Comparison of ENCODE assay signal across 21 mouse cellular contexts in the genomic region with DNA sequence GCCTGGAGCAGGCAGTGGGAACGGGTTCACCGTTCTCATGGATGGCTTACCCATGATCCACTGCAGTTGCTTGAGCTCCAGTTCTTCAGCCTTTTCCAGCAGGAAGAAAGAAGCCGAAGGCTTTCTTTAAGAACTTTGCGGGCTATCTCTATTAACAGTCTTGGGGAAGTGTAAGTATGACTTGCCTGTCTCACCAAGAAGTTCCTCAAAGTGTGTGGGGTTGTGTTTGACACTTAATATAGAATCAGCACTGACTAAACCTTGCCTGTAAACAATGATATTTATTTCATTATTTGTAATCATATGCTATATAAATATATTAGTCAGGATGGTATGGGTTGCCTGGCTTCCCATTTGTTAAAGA.
"Had no signal": no experiment of that assay in that cellular context is flagged by ENCODE, and none has a peak within 500 bp of the region (broad histone marks: within the 10 kb centered on the region; RNA-seq: fewer than 3 reads in every experiment).

No protein-coding gene starts in this region.

- DNase-seq: kidney, postnatal 25 days; liver; lung, adult 2 months; lung, postnatal 14 days; lung, postnatal 4 days; midbrain, embryonic 14.5 days; right cerebral cortex, adult 18-20 months; right cerebral cortex, postnatal 25 days; spleen, adult 18-20 months; thymus, adult 18-20 months; thymus, postnatal 36 days had no signal

- H3K4me1 ChIP-seq: limb, embryonic 10.5 days; limb, embryonic 13.5 days; liver, embryonic 12.5 days; liver, embryonic 15.5 days; megakaryocyte, embryonic 14.5 days; neural tube, embryonic 12.5 days; neural tube, embryonic 15.5 days; stomach, embryonic 15.5 days had no signal

- H3K27ac ChIP-seq: kidney, postnatal 0 days; limb, embryonic 10.5 days; limb, embryonic 13.5 days; liver, embryonic 12.5 days; liver, embryonic 15.5 days; midbrain, embryonic 10.5 days; neural tube, embryonic 12.5 days; neural tube, embryonic 15.5 days; stomach, embryonic 15.5 days had no signal

- H3K4me3 ChIP-seq: limb, embryonic 10.5 days; limb, embryonic 13.5 days; liver, embryonic 12.5 days; liver, embryonic 15.5 days; midbrain, embryonic 10.5 days; neural tube, embryonic 12.5 days; neural tube, embryonic 15.5 days; stomach, embryonic 15.5 days had no signal

- H3K36me3 ChIP-seq: limb, embryonic 10.5 days; limb, embryonic 13.5 days; liver, embryonic 12.5 days; liver, embryonic 15.5 days; midbrain, embryonic 10.5 days; neural tube, embryonic 12.5 days; neural tube, embryonic 15.5 days; stomach, embryonic 15.5 days had no signal
